Mouse (Mus musculus): ENCODE measurements around the gene Rasl11b.

DNA sequence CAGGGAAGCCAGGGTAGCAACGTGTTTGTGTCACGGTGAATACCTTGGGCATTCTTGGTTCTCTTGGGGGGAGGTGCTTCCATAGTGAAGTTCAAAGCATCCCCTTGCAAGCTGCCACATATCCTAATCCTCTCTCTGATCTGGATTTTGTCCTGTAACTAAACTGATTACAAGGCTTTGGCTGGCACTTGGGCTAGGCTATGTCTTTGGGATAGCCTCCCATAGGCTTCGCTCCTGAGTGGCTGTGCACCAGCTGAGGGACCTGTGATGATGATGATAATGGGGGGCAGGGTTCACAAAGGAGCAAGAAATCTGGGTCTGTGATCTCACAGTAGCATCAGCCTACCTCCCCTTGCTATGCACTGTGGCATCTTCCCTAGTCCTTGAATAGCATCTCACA is 33.1 kb upstream of the Rasl11b start:
- TF ChIP-seq POLR2A (IDR thresholded peaks at IDR 0.05; ENCODE audit: insufficient read length, low read depth) (no peak), TCF12 (IDR thresholded peaks at IDR 0.05; ENCODE audit: insufficient read depth, poor library complexity, severe bottlenecking) (no peak), MAX (IDR thresholded peaks at IDR 0.05; ENCODE audit: low read depth) (no peak), POLR2AphosphoS2 (IDR thresholded peaks at IDR 0.05; ENCODE audit: insufficient read length, low read depth) (no peak), CEBPB (IDR thresholded peaks at IDR 0.05; ENCODE audit: insufficient read depth, poor library complexity, severe bottlenecking) (no peak), E2F4 (IDR thresholded peaks at IDR 0.05; ENCODE audit: insufficient read depth) (no peak), MYOD1 (IDR thresholded peaks at IDR 0.05; ENCODE audit: control insufficient read depth in 1 of 3, insufficient read length in 2 of 3, low read depth in 2 of 3) (no peak), MYOG (IDR thresholded peaks at IDR 0.05; ENCODE audit: control insufficient read depth in 1 of 3, insufficient read depth in 1 of 3, insufficient read length in 2 of 3, low read depth in 2 of 3) (no peak), USF1 (IDR thresholded peaks at IDR 0.05; ENCODE audit: low read depth) (no peak)

Data from myocyte (in vitro differentiated cells).